Mouse (Mus musculus) MEL (cell line): Measurements from ENCODE around the gene Atg4b. TPM values are rescaled to one million over a fixed set of nuclear protein-coding genes. Genes with fewer than 3 reads are reported as not detected.

Experiments
- DNase-seq: peaks from one replicate; pipeline ENCODE4 v3.0.0; 2011; ENCODE audit warnings: low read depth, low spot score
- H3K27ac ChIP-seq: 2 replicates; pipeline ENCODE4 v1.5.1; 2012; ENCODE audit warnings: low read depth, mild to moderate bottlenecking, control low read depth, low read length, moderate library complexity; ENCODE audit not compliant: control insufficient read depth
- H3K27me3 ChIP-seq, 2 experiments: fragments of 150-350 bp in 1 of 2; sonication (generic) in 1 of 2; 2 replicates each; pipeline ENCODE4 v1.6.1; 2012; ENCODE audit warnings: low read length in 2 of 2, mild to moderate bottlenecking in 2 of 2, improper control_type of control experiment in 1 of 2, moderate library complexity in 1 of 2; ENCODE audit not compliant: insufficient read depth in 2 of 2, control insufficient read depth in 1 of 2
- H3K36me3 ChIP-seq, 2 experiments: 2 replicates each; pipeline ENCODE4 v1.6.1; 2012 to 2014; ENCODE audit warnings: low read length in 2 of 2, improper control_type of control experiment in 1 of 2, inconsistent platforms in 1 of 2, mild to moderate bottlenecking in 1 of 2; ENCODE audit not compliant: insufficient read depth in 2 of 2, control insufficient read depth in 1 of 2
- H3K4me1 ChIP-seq, 2 experiments: fragments of 150-350 bp in 1 of 2; sonication (generic) in 1 of 2; 2 replicates each; pipeline ENCODE4 v1.6.1; 2012; ENCODE audit warnings: low read length in 2 of 2, improper control_type of control experiment in 1 of 2, mild to moderate bottlenecking in 1 of 2; ENCODE audit not compliant: insufficient read depth in 2 of 2, control insufficient read depth in 1 of 2
- H3K4me3 ChIP-seq, 2 experiments: fragments of 150-350 bp in 1 of 2; sonication (generic) in 1 of 2; 2 replicates each; pipeline ENCODE4 v1.5.1; 2012; ENCODE audit warnings: low read depth in 2 of 2, low read length in 2 of 2, mild to moderate bottlenecking in 2 of 2, moderate library complexity in 2 of 2, control low read depth in 1 of 2, improper control_type of control experiment in 1 of 2; ENCODE audit not compliant: control insufficient read depth in 1 of 2, insufficient read depth in 1 of 2
- H3K79me2 ChIP-seq: 2 replicates; pipeline ENCODE4 v1.6.1; 2012; ENCODE audit warnings: mild to moderate bottlenecking, low read length, moderate library complexity; ENCODE audit not compliant: control insufficient read depth, poor library complexity, insufficient read depth
- H3K9ac ChIP-seq: 2 replicates; pipeline ENCODE4 v1.6.1; 2012; ENCODE audit warnings: low read depth, mild to moderate bottlenecking, control low read depth, low read length, moderate library complexity; ENCODE audit not compliant: control insufficient read depth, poor library complexity, severe bottlenecking
- H3K9me3 ChIP-seq: fragments of 150-350 bp; sonication (generic); replicated peaks from 2 replicates; pipeline ENCODE4 v1.6.1; 2012; ENCODE audit warnings: mild to moderate bottlenecking, low read length, improper control_type of control experiment, moderate library complexity; ENCODE audit not compliant: insufficient read depth
- CTCF ChIP-seq, 3 experiments: IDR thresholded peaks in 2 of 3; conservative IDR thresholded peaks in 1 of 3; 2 replicates each; pipeline ENCODE4 v1.5.1; 2011 to 2012; ENCODE audit warnings: low read length in 3 of 3, low read depth in 2 of 3, mild to moderate bottlenecking in 2 of 3, improper control_type of control experiment in 1 of 3, inconsistent platforms in 1 of 3, mixed read lengths in 1 of 3, moderate library complexity in 1 of 3; ENCODE audit not compliant: control insufficient read depth in 1 of 3, insufficient read depth in 1 of 3, poor library complexity in 1 of 3, severe bottlenecking in 1 of 3
- ETS1 ChIP-seq: IDR thresholded peaks from 2 replicates; pipeline ENCODE4 v1.6.1; 2012; ENCODE audit warnings: low read depth, mild to moderate bottlenecking, inconsistent platforms, low read length, improper control_type of control experiment, moderate library complexity
- MXI1 ChIP-seq: IDR thresholded peaks from 2 replicates; pipeline ENCODE4 v1.6.1; 2011; ENCODE audit warnings: mild to moderate bottlenecking, low read depth, low read length, improper control_type of control experiment
- MYB ChIP-seq: IDR thresholded peaks from 2 replicates; pipeline ENCODE4 v1.6.1; 2011; ENCODE audit warnings: mild to moderate bottlenecking, low read depth, low read length, improper control_type of control experiment
- POLR2A ChIP-seq, 2 experiments: IDR thresholded peaks; 2 replicates each; pipeline ENCODE4 v1.6.1; 2011 to 2012; ENCODE audit warnings: low read length in 2 of 2, mild to moderate bottlenecking in 2 of 2, control low read depth in 1 of 2, improper control_type of control experiment in 1 of 2, low read depth in 1 of 2, moderate library complexity in 1 of 2; ENCODE audit not compliant: control insufficient read depth in 1 of 2, insufficient read depth in 1 of 2, poor library complexity in 1 of 2
- SMC3 ChIP-seq: IDR thresholded peaks from 2 replicates; pipeline ENCODE4 v1.6.1; 2011; ENCODE audit warnings: low read depth, low read length, improper control_type of control experiment
- ZC3H11A ChIP-seq: IDR thresholded peaks from 2 replicates; pipeline ENCODE4 v1.6.1; 2012; ENCODE audit warnings: low read depth, mild to moderate bottlenecking, inconsistent platforms, low read length, improper control_type of control experiment
- ZMIZ1 ChIP-seq: IDR thresholded peaks from 2 replicates; pipeline ENCODE4 v1.6.1; 2012; ENCODE audit warnings: low read depth, mild to moderate bottlenecking, inconsistent platforms, low read length, improper control_type of control experiment, moderate library complexity
- ZNF384 ChIP-seq: IDR thresholded peaks from 2 replicates; pipeline ENCODE4 v1.6.1; 2012; ENCODE audit warnings: low read depth, mild to moderate bottlenecking, inconsistent platforms, low read length, improper control_type of control experiment
- polyA plus RNA-seq, 2 experiments: library from polyadenylated mRNA; stranded (reverse) in 1 of 2; unstranded in 1 of 2; fragments of >175 nt in 1 of 2; fragments of >200 nt in 1 of 2; gene quantifications; 2 replicates each; pipeline versions ENCODE4 v1.2.1 to v1.2.4; 2012; ENCODE audit warnings: low replicate concordance in 2 of 2, low read depth in 1 of 2; ENCODE audit not compliant: insufficient read length in 2 of 2, insufficient read depth in 1 of 2, missing spikeins in 1 of 2
- total RNA-seq: library from RNA; depleted of rRNA; stranded (reverse); fragments of 300-350 nt; gene quantifications from 2 replicates; pipeline ENCODE4 v1.2.3, GENCODE M21; 2012

Atg4b gene
- total and polyA plus RNA-seq, 3 experiments: 57.9 to 121 TPM; not detected in 1

DNA sequence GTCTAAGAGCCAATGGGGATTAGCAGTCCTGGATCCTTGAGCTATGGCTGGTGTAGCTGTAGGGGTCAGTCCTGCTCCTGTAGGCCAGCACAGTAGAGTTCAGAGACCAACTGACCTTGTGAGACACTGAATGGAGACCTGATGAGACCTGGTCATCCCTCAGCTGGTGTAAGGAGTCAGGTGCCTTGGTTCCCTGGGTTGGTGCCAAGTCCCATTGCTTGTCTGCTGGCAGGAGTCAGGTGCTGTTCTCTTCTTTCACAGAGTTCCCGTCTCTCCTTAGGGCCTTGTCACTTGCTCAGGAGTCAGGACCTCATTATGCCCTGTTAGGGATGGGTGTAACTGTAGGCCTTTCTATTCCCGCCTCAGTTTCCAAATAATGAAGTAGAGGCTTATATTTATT is 35.6 kb downstream of the Atg4b start:
- Histone ChIP-seq H3K9me3 (no peaks in the 10 kb centered on the region), H3K4me3 (no peak overlapping the region), H3K79me2 (no peaks in the 10 kb centered on the region), H3K9ac (no peak overlapping the region), H3K27me3 (no peaks in the 10 kb centered on the region), H3K36me3 (peaks cover 0 to 31% of the 10 kb centered on the region in 2 experiments; a peak in 2 of 4 replicates), H3K4me1 (no peaks in the 10 kb centered on the region), H3K27ac (no peak overlapping the region)
- DNase-seq: no peak
- no peak for TF ChIP-seq SMC3
- peak in 1 of 2 experiments; percentile 35; a peak in 1 of 4 replicates for TF ChIP-seq POLR2A (IDR thresholded peaks at IDR 0.05; ENCODE audit: control insufficient read depth in 1 of 2, insufficient read depth in 1 of 2, low read depth in 1 of 2, low read length in 2 of 2, poor library complexity in 1 of 2)

DNA sequence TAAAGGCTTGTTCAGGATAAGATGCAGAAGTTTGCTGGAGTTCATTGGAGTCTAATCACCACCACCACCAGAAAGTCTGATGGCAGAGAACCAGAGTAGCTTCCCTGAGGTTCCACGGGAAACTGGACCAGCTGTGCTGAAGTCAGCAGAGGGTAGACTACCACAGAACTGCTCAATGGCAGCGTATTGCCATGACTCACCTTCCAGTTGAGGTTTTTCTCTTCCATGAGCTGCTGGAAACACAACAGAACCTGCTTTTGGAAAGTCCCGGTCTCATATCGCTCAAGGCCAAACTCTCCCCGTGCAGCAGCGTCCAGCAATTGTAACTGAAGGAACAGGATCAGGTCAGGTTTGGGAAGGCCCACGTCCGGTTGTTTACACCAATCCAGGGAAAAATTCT is 43.2 kb downstream of the Atg4b start:
- H3K4me3 ChIP-seq: no peak overlapping the region
- no peak overlapping the region for H3K9ac ChIP-seq
- peak; percentile 15 for DNase-seq
- peaks cover 14% of the 10 kb centered on the region for H3K79me2 ChIP-seq
- H3K27me3 ChIP-seq: no peaks in the 10 kb centered on the region
- H3K9me3 ChIP-seq: no peaks in the 10 kb centered on the region
- peaks cover 2 to 21% of the 10 kb centered on the region in 2 experiments; a peak in 3 of 4 replicates for H3K4me1 ChIP-seq
- H3K36me3 ChIP-seq: peaks cover 27 to 39% of the 10 kb centered on the region in 2 experiments
- H3K27ac ChIP-seq: no peak overlapping the region
- no peak for TF ChIP-seq CTCF (IDR thresholded peaks at IDR 0.05 in 2 of 3, conservative IDR thresholded peaks at IDR 0.05 in 1 of 3; ENCODE audit: control insufficient read depth in 1 of 3, insufficient read depth in 1 of 3, low read depth in 2 of 3, low read length in 3 of 3, poor library complexity in 1 of 3, severe bottlenecking in 1 of 3)
- no peak for TF ChIP-seq ZMIZ1
- no peak for TF ChIP-seq ZC3H11A
- TF ChIP-seq MXI1: no peak
- no peak for TF ChIP-seq MYB

DNA sequence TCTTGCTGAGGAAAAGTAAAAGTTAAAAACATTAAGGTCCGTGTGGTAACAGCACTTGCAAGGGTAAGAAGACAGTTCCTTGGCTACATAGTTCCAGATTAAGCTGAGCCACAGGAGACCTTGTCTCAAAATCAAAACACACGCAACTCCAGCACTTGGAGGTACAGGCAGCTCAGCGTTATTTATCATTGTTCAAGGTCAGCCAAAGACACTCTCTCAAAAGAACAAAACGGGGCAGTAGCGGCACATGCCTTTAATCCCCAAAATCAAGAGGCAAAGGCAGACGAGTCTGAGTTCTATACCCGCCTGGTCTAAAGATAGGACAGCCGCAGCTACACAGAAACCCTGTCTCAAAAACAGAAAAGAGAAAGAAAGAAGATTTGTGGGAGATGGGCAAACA is 44.6 kb downstream of the Atg4b start:
- Histone ChIP-seq H3K36me3 (peaks cover 38 to 45% of the 10 kb centered on the region in 2 experiments), H3K4me3 (no peak overlapping the region), H3K4me1 (peaks cover 5 to 32% of the 10 kb centered on the region in 2 experiments), H3K9ac (no peak overlapping the region), H3K9me3 (no peaks in the 10 kb centered on the region), H3K27me3 (no peaks in the 10 kb centered on the region), H3K79me2 (peaks cover 25% of the 10 kb centered on the region), H3K27ac (no peak overlapping the region)
- DNase-seq: no peak
- TF ChIP-seq POLR2A (IDR thresholded peaks at IDR 0.05; ENCODE audit: control insufficient read depth in 1 of 2, insufficient read depth in 1 of 2, low read depth in 1 of 2, low read length in 2 of 2, poor library complexity in 1 of 2) (0 out of 4 replicates have a peak, but pooled peaks of 1 of the 2 experiments have one; percentile 17), ETS1 (no peak), ZNF384 (no peak)
